Mouse (Mus musculus): Measurements from ENCODE around the gene Mrpl32.

GRCm38 (mm10) chr13:14613553-14613952, 588 bp upstream of the Mrpl32 start:
- TF ChIP-seq CTCF (IDR thresholded peaks at IDR 0.05; ENCODE audit: low read depth) (no peak), EP300 (IDR thresholded peaks at IDR 0.05; ENCODE audit: low read depth) (no peak)
